Mouse (Mus musculus) G1E (cell line): ENCODE measurements at regions not wholly inside any gene's neighbourhood (a gene's known extent, or its start where the extent isn't known, plus 50 kb on each side); places are given as distances from the start of the nearest gene placed in this dataset.

Source experiments
- ATAC-seq: 2 replicates; pipeline ENCODE4 v1.8.0; 2016; ENCODE audit warnings: mild to moderate bottlenecking; ENCODE audit not compliant: insufficient number of reproducible peaks, poor library complexity, low FRiP score, severe bottlenecking; ENCODE audit errors: extremely low read depth
- DNase-seq: peaks from one replicate; pipeline ENCODE4 v3.0.0; 2012; ENCODE audit warnings: low spot score
- H3K27me3 ChIP-seq: 2 replicates; pipeline ENCODE4 v1.6.1; 2012; ENCODE audit warnings: mild to moderate bottlenecking, low read length, inconsistent platforms; ENCODE audit not compliant: insufficient read depth
- H3K36me3 ChIP-seq: replicated peaks from 2 replicates; pipeline ENCODE3; 2012; ENCODE audit warnings: mild to moderate bottlenecking, inconsistent platforms
- H3K4me1 ChIP-seq: 2 replicates; pipeline ENCODE4 v1.6.1; 2012; ENCODE audit warnings: low read depth, low read length, inconsistent platforms, mixed read lengths; ENCODE audit not compliant: insufficient read depth
- H3K4me3 ChIP-seq: 2 replicates; pipeline ENCODE4 v1.5.1; 2012; ENCODE audit warnings: low read depth, mild to moderate bottlenecking, inconsistent platforms, low read length, moderate library complexity, mixed read lengths
- H3K9me3 ChIP-seq: replicated peaks from 2 replicates; pipeline ENCODE4 v1.6.1; 2012; ENCODE audit warnings: inconsistent platforms
- CTCF ChIP-seq: IDR thresholded peaks from 2 replicates; pipeline ENCODE4 v1.5.1; 2012; ENCODE audit warnings: low read depth, low read length, inconsistent platforms, mixed read lengths
- GATA1 ChIP-seq: IDR thresholded peaks from 2 replicates; pipeline ENCODE4 v1.6.1; 2012; ENCODE audit warnings: borderline replicate concordance, low read length, inconsistent platforms, mixed read lengths
- GATA2 ChIP-seq: IDR thresholded peaks from 2 replicates; pipeline ENCODE4 v1.6.1; 2012; ENCODE audit warnings: low read depth, low read length, inconsistent platforms, borderline replicate concordance
- POLR2AphosphoS5 ChIP-seq: IDR thresholded peaks from 2 replicates; pipeline ENCODE4 v1.6.1; 2012; ENCODE audit warnings: low read depth, low read length, inconsistent platforms; ENCODE audit not compliant: insufficient replicate concordance
- TAL1 ChIP-seq: conservative IDR thresholded peaks from 2 replicates; pipeline ENCODE4 v1.6.1; 2012; ENCODE audit warnings: low read depth, low read length, inconsistent platforms, mixed read lengths

GRCm38 (mm10) chr5:47431599-47432328, 551.2 kb upstream of the Slit2 start:
- Histone ChIP-seq H3K27me3 (no peaks in the 10 kb centered on the region), H3K9me3 (no peaks in the 10 kb centered on the region), H3K36me3 (no peaks in the 10 kb centered on the region), H3K4me1 (no peaks in the 10 kb centered on the region), H3K4me3 (no peak overlapping the region)
- ATAC-seq (no peak), DNase-seq (no peak)
- TF ChIP-seq TAL1 (no peak), GATA2 (no peak), CTCF (no peak), POLR2AphosphoS5 (no peak), GATA1 (no peak)

GRCm38 (mm10) chr5:47436455-47436854, 546.5 kb upstream of the Slit2 start:
- Histone ChIP-seq H3K4me3 (no peak overlapping the region), H3K36me3 (no peaks in the 10 kb centered on the region), H3K4me1 (no peaks in the 10 kb centered on the region), H3K9me3 (no peaks in the 10 kb centered on the region), H3K27me3 (no peaks in the 10 kb centered on the region)
- no peak for DNase-seq
- no peak for TF ChIP-seq POLR2AphosphoS5
- no peak for TF ChIP-seq GATA2
- no peak for TF ChIP-seq TAL1
- no peak for TF ChIP-seq GATA1
- TF ChIP-seq CTCF, result no peak
- no peak for ATAC-seq

- H3K4me1 ChIP-seq, result no peaks in the 10 kb centered on the region
- no peak for DNase-seq
- no peak overlapping the region for H3K4me3 ChIP-seq
- TF ChIP-seq CTCF (no peak), TAL1 (no peak), GATA1 (no peak), GATA2 (no peak)
- no peak for ATAC-seq
- no peaks in the 10 kb centered on the region for H3K27me3 ChIP-seq
- H3K9me3 ChIP-seq, result no peaks in the 10 kb centered on the region
- H3K36me3 ChIP-seq, result no peaks in the 10 kb centered on the region
Observed at GRCm38 (mm10) chr5:47446305-47447028, 536.5 kb upstream of the Slit2 start.

DNA sequence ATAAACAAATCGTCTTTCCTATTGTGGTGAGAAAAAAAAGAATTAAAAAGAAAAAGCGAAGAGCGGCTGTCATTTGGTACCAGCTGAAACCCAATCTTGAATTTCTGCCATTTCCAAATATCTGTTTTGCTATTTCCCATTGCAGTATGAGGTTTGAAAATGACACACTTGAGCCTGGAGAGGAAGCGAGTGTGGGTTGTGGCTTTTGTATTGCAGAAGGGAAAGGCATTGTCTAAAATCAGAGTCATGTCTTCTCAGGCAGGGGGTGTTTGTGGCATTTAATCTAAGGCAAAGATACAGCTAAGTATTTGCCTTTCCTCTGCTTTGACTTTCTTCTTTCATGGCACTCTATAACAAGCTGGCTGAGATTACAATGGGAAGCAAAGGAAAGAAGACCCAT, 518.1 kb upstream of the Slit2 start:
- H3K9me3 ChIP-seq, result no peaks in the 10 kb centered on the region
- no peaks in the 10 kb centered on the region for H3K27me3 ChIP-seq
- TF ChIP-seq GATA2 (no peak), POLR2AphosphoS5 (no peak), TAL1 (no peak), GATA1 (no peak), CTCF (no peak)
- no peaks in the 10 kb centered on the region for H3K36me3 ChIP-seq
- no peak for DNase-seq
- H3K4me1 ChIP-seq, result no peaks in the 10 kb centered on the region; the same call in 1 of the 2 replicates
- ATAC-seq, result no peak
- H3K4me3 ChIP-seq, result no peak overlapping the region

- Histone ChIP-seq H3K4me1 (no peaks in the 10 kb centered on the region; the same call in 1 of the 2 replicates), H3K4me3 (no peak overlapping the region), H3K27me3 (no peaks in the 10 kb centered on the region), H3K9me3 (no peaks in the 10 kb centered on the region), H3K36me3 (no peaks in the 10 kb centered on the region)
- ATAC-seq, result peak; percentile 78
- TF ChIP-seq CTCF (no peak), GATA1 (no peak), TAL1 (no peak), GATA2 (no peak), POLR2AphosphoS5 (no peak)
- DNase-seq, result no peak
Observed at GRCm38 (mm10) chr5:47469394-47469793, 513.5 kb upstream of the Slit2 start.

DNA sequence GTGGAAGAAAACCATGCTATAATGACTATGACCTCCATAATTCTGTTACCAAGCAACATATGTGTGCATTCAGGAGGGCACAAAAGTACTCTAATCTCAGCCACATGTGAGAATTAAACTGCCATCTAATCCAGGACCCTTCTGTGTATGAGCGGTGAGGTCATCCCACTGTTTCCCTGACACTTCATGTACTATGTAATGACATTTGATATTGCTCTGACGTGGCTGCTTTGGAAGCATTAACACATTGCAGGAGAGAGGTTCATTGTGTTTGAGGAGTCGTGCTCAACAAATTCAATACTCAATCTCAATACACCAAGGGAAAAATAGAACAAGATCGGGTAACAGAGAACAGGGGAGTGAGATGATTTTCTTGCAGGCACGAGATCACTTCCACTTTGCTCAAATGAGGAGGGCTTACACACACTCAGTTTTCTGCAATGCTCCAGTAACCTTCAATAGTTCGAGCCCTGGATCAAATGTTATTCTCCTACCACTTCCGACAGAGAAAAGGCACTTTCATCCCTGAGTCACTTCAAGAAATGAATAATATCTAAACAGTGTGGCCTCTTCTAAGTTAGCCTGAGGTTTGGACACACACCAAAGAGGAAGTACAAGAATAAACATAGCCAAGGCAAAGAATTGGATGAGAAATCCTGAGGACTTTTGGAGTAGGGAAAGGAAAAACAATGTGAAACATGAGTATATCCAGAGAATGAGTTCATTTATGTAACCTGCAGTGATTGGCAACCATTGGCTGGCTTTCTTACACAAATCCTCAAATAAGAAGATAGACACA, 510.7 kb upstream of the Slit2 start:
- no peaks in the 10 kb centered on the region; the same call in 1 of the 2 replicates for H3K4me1 ChIP-seq
- no peaks in the 10 kb centered on the region for H3K36me3 ChIP-seq
- no peak for DNase-seq
- H3K4me3 ChIP-seq, result no peak overlapping the region
- no peak for ATAC-seq
- no peaks in the 10 kb centered on the region for H3K27me3 ChIP-seq
- TF ChIP-seq GATA1 (no peak), TAL1 (no peak), CTCF (no peak), POLR2AphosphoS5 (no peak), GATA2 (no peak)
- H3K9me3 ChIP-seq, result no peaks in the 10 kb centered on the region
